ENCODE assay signal across 27 mouse cellular contexts in genomic region chr1:178630042-178630441, GRCm38 (mm10).
DNase-seq lines count a peak whose midpoint lies in the region; ATAC-seq and TF ChIP-seq lines count a peak whose summit lies in the region.
"Had no signal": no experiment of that assay in that cellular context is flagged by ENCODE, and none has a peak within 500 bp of the region (broad histone marks: within the 10 kb centered on the region; RNA-seq: fewer than 3 reads in every experiment).

No protein-coding gene starts in this region.

- peaks cover 43% of the 10 kb centered on the region for H3K4me1 ChIP-seq in liver, embryonic 12.5 days
- H3K4me1 ChIP-seq in liver, postnatal 0 days (ENCODE audit: insufficient read depth): no peaks in the 10 kb centered on the region
- H3K4me1 ChIP-seq in lung, postnatal 0 days (ENCODE audit: insufficient read depth, low read depth, low read length): no peaks in the 10 kb centered on the region

- peak; percentile 84 for ATAC-seq in liver, embryonic 12.5 days
- ATAC-seq in liver, postnatal 0 days: peak; percentile 58
- ATAC-seq in erythroblast, adult 5-6 weeks (replicated peaks; ENCODE audit: low FRiP score, poor library complexity, severe bottlenecking): no peak
- ATAC-seq in lung, postnatal 0 days: no peak
- ATAC-seq: forebrain, embryonic 16.5 days; hindbrain, embryonic 16.5 days; intestine, embryonic 15.5 days; Patski had no signal

- no peaks in the 10 kb centered on the region for H3K36me3 ChIP-seq in liver, embryonic 12.5 days
- no peaks in the 10 kb centered on the region for H3K36me3 ChIP-seq in liver, postnatal 0 days (replicated peaks; ENCODE audit: insufficient read depth, low read length)
- no peaks in the 10 kb centered on the region for H3K36me3 ChIP-seq in lung, postnatal 0 days (ENCODE audit: insufficient read depth, low read length)
- H3K36me3 ChIP-seq: intestine, embryonic 15.5 days; neural tube, embryonic 15.5 days had no signal

- H3K27ac ChIP-seq in liver, embryonic 12.5 days: 0 out of 2 replicates have a peak overlapping the region, but pooled peaks have one; percentile 6
- no peak overlapping the region for H3K27ac ChIP-seq in liver, postnatal 0 days (ENCODE audit: low read depth)
- H3K27ac ChIP-seq in lung, postnatal 0 days (ENCODE audit: low read length): no peak overlapping the region
- H3K27ac ChIP-seq: embryonic facial prominence, embryonic 13.5 days; intestine, embryonic 15.5 days; kidney, postnatal 0 days; neural tube, embryonic 15.5 days had no signal

- H3K4me2 ChIP-seq in liver, embryonic 12.5 days: peak overlapping the region; percentile 34
- no peak overlapping the region for H3K4me2 ChIP-seq in liver, postnatal 0 days (ENCODE audit: low read depth, low read length)
- H3K4me2 ChIP-seq in lung, postnatal 0 days (replicated peaks; ENCODE audit: low read depth, low read length): no peak overlapping the region
- H3K4me2 ChIP-seq: embryonic facial prominence, embryonic 13.5 days; intestine, embryonic 15.5 days; neural tube, embryonic 15.5 days had no signal

- no peak for TF ChIP-seq CTCF in liver, postnatal 0 days (IDR thresholded peaks at IDR 0.05; ENCODE audit: low read depth)
- TF ChIP-seq CTCF in lung, postnatal 0 days (IDR thresholded peaks at IDR 0.05): no peak

- no peak overlapping the region for H3K4me3 ChIP-seq in liver, embryonic 12.5 days
- H3K4me3 ChIP-seq in liver, postnatal 0 days (ENCODE audit: low read depth, low read length): no peak overlapping the region
- H3K4me3 ChIP-seq in lung, postnatal 0 days (ENCODE audit: low read depth, low read length): no peak overlapping the region
- H3K4me3 ChIP-seq: embryonic facial prominence, embryonic 13.5 days; erythroblast, embryonic 14.5 days; intestine, embryonic 15.5 days; neural tube, embryonic 15.5 days had no signal

- H3K9me3 ChIP-seq in liver, embryonic 12.5 days (replicated peaks): no peaks in the 10 kb centered on the region
- no peaks in the 10 kb centered on the region for H3K9me3 ChIP-seq in liver, postnatal 0 days (ENCODE audit: low read length)
- no peaks in the 10 kb centered on the region for H3K9me3 ChIP-seq in lung, postnatal 0 days (ENCODE audit: low read length)
- H3K9me3 ChIP-seq: embryonic facial prominence, embryonic 13.5 days; intestine, embryonic 15.5 days; neural tube, embryonic 15.5 days had no signal

- no peak overlapping the region for H3K9ac ChIP-seq in liver, embryonic 12.5 days
- H3K9ac ChIP-seq in liver, postnatal 0 days (replicated peaks): no peak overlapping the region
- H3K9ac ChIP-seq in lung, postnatal 0 days (replicated peaks; ENCODE audit: low read depth): no peak overlapping the region
- H3K9ac ChIP-seq: embryonic facial prominence, embryonic 13.5 days; intestine, embryonic 15.5 days; neural tube, embryonic 15.5 days had no signal

- intact Hi-C loops in heart, postnatal 25 days (cut with DNase I): no loop called here

- peak; percentile 39 for DNase-seq in heart, adult 11 months
- DNase-seq in heart, postnatal 25 days (ENCODE audit: low spot score): no peak
- no peak for DNase-seq in liver, postnatal 0 days
- no peak for DNase-seq in frontal cortex, postnatal 36 days (ENCODE audit: low spot score in 2 of 2)
- no peak for DNase-seq in lung, postnatal 0 days (ENCODE audit: low spot score)
- DNase-seq: adrenal gland, postnatal 25 days; cerebellum, adult 8-10 months; cerebellum, postnatal 36 days; heart, postnatal 14 days; kidney, adult 2 months; layer of hippocampus, postnatal 36 days; lung, postnatal 4 days; midbrain, embryonic 14.5 days; retina, postnatal 1 day; right cerebral cortex, postnatal 14 days; thymus, postnatal 14 days had no signal

- H3K27me3 ChIP-seq in liver, embryonic 12.5 days (replicated peaks): peaks cover 11% of the 10 kb centered on the region; the same call in 1 of the 2 replicates
- no peaks in the 10 kb centered on the region for H3K27me3 ChIP-seq in liver, postnatal 0 days (ENCODE audit: insufficient read depth, low read length)
- no peaks in the 10 kb centered on the region for H3K27me3 ChIP-seq in lung, postnatal 0 days (replicated peaks; ENCODE audit: insufficient read depth, low read length)
- H3K27me3 ChIP-seq: CH12.LX; embryonic facial prominence, embryonic 13.5 days; intestine, embryonic 15.5 days; neural tube, embryonic 15.5 days; Patski had no signal

- 30% methylated on average over 5 of the region's 5 CpGs for WGBS in liver, embryonic 12.5 days (ENCODE audit: insufficient replicate concordance)
- WGBS in liver, postnatal 0 days (ENCODE audit: insufficient replicate concordance): 53% methylated on average over 5 of the region's 5 CpGs
- 73% methylated on average over 5 of the region's 5 CpGs for WGBS in lung, postnatal 0 days

- TF ChIP-seq EP300 in liver, postnatal 0 days (IDR thresholded peaks at IDR 0.05; ENCODE audit: low read depth): peak; percentile 71
- TF ChIP-seq EP300 in lung, postnatal 0 days (IDR thresholded peaks at IDR 0.05): no peak

Comparison
In these comparisons a context has a peak if more than half of its experiments do, and no peak if none do; other contexts are left out.
1. ATAC-seq: peak in liver, embryonic 12.5 days (single experiment) and liver, postnatal 0 days (single experiment); none in erythroblast, adult 5-6 weeks (single experiment) and lung, postnatal 0 days (single experiment).